Mouse (Mus musculus): ENCODE measurements at regions not wholly inside any gene's neighbourhood (a gene's known extent, or its start where the extent isn't known, plus 50 kb on each side); places are given as distances from the start of the nearest gene placed in this dataset.

DNA sequence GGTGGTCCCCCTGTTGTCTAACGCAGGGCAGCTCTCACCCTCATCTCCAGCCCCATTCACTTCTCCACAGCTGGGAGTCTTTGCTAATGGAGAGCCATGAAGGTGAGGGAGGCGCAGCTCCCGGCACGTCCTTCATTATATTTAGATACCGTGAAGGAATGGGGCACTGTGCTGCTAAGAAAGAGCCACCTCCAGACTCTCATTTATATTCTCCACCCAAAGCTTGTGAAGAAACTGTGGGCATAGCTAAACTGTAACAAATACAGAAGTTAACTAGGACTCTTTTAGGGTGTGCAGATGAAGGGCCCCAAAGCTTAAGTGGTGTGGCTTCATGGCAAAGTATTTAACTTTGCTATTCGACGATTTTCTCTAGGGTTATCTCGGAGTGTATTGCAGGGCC is 136.4 kb downstream of the Ddx11 start:
- DNase-seq (ENCODE audit: low spot score): no peak

DNA sequence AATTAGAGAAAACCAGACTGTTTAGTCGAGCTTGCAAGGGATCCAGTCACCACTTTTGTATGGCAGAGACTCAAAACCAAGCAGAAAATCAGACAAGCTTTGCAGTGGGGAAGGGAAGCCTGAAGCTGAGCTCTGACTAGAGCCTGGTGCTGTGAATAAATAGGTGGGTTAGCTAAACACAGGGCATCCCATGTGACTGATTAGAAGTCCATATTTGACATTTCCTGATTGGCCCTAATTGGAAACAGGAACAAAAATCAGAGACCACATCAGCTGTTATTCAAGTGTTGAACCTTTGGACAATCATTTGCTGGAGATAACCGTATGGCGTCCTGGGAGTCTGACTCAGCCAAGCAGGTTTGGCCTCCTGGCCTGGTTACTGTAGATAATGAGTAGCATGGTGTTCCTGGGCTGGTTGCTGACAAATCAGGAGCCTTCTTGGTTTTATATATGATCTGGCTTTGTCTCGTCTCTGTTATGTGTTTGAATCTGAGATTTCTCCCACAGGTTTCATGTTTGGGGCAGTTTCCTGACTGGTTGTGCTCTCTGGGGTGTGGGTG is 139.4 kb downstream of the Ddx11 start:
- no peak for DNase-seq (ENCODE audit: low spot score)

DNA sequence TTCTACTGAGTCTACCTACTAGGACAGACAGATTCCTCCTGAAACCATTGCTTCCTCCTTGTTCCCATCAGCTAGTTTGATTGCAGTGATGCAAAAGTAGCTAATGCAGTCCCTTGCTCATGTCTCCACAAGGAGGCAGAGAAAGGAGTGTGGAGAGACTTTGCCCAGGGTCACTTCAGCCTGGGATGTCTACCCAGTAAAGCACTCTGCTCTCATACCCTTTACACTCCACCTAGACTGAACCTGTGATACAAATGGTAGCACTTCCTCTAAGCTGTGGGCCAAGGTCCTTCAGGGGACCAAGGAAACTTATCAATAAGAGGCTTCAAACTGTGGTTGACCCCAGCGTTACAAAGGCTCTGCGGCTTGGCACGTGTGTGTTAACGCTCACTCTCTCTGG is 140.1 kb downstream of the Ddx11 start:
- no peak for DNase-seq (ENCODE audit: low spot score)

DNA sequence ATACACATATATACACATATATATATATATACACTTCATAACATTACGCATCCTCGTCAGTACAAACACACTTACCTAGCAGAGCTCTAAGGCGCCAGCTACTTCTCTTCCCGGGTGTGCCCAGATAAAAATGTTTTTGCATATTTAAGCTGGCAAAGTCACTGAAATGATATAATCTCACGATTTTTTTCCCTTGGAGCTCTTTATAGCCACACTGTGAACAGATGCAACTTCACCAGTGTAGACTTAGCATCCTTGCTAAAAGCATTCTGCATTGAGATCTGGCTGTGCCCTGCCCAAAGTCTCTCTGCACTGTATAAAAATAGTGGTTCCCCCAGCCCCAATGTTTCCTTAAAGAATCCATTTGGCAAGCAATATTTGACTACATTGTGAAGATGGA is 143.5 kb downstream of the Ddx11 start:
- no peak for DNase-seq (ENCODE audit: low spot score)

DNA sequence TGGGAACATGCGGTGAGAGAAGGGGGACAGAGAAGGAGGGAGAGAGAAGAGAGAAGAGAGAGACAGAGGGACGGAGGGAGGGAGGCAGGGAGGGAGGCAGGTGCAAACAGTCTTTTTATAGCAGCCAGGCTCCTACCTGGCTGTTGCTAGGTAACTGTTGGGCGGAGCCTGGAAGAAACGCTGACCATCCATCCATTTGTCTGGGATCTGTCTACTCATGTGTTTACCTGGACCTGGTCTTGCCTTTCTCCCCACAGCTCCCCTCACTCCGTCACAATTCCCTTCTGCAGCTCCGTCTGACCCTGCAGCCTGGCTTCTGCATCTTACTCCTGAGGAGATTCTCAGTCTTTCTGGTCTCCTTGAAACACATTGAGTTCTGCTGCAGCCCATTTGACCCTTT is 144.5 kb downstream of the Ddx11 start:
- DNase-seq (ENCODE audit: low spot score): no peak

DNA sequence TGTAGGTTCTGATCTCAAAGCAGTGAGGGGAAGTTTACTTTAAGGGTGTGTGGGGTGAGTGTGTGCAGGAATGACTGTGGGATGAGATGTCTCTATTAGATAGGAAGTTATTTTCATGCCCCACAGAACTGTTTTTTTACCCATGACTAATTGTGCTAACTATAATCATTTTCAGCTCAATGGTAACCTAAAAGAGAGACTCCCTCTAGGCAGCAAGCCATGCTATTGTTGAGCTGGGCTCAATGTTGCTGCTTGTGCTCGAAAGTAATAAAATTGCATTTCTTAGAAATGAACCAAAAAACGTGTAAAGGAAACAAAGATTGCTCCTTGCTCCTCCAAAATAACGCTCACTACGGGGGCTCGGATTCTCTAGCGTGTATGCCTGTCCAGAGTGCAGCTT is 146.2 kb downstream of the Ddx11 start:
- DNase-seq (ENCODE audit: low spot score): no peak

DNA sequence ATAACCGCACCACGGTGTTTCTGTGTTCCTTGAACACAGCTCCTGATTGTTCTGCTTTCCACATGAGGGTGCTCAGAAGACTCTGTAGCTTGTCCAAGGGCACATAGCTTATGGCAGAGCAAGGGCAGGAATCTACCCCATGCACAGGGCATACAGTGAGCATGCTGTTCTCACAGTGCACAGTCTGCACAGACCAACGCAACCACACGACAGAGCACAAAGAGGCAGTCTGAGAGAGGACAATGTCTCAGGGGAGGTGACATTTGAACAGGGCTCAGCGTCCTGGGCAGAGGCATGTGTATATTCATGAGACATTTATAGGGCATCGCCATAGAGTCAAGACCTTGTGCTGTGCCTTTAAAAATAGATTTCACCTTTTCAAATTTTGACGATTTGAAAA is 148.6 kb downstream of the Ddx11 start:
- DNase-seq (ENCODE audit: low spot score): no peak

DNA sequence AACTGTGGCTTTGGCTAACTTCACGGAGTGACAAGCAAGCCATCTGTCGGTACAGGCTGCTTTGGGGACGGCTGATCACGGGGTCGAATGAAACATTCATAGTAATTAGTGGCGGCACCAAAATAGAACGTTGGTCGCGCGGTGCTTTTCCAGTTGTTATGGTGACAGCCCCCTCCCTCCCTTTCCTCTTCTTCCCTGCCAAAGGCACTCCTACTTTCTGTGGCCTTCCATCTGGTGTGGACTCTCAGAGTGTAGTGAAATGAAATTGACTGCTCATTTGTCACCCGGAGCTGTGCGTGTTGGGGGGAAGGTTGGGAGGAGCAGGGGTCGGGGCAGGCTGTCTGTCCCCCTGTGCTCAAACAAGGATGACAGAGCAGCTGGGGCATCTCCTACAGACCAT is 153.5 kb downstream of the Ddx11 start:
- DNase-seq (ENCODE audit: low spot score): peak; percentile 65

DNA sequence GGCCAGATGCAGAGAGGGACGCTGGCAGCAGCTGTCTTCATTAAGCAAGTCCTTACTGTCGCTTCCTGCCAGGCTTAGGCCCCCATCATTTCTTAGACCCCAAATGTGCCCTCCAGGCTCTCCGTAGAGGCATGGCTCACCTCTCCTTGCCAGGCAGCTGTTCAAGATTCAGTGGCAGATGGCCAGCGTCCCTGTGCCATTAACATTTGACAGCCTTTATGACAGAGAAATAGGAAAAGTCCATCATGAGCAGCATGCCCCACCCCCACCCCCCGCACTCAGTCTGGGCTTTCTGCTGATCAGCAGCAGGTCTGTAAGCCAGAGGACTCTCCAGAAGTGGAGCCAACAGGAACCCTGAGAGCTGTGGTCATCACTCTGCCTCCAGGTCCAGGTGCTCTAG is 154.7 kb downstream of the Ddx11 start:
- DNase-seq (ENCODE audit: low spot score): peak; percentile 25

DNA sequence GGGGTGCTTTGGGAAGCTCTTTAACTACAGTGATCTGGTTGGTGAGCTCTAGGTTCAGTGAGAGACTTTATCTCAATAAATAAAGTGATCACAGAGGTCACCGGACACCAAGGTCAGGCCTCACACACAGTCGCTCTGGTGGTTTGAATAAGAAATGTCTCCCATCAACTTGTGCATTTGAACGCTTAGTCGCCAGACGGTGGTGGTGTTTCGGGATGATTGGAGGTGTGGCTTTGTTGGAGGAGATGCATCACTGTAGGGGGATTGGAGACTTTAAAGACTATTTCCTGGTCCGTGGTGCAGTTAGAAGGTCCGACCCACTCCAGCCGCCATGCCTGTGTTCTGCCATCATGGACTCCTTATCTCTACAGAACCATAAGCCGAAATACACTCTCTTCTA is 162.0 kb downstream of the Ddx11 start:
- DNase-seq (ENCODE audit: low spot score): no peak
